Mouse (Mus musculus): Measurements from ENCODE around the gene Ankrd34a. TPM values are rescaled to one million over a fixed set of nuclear protein-coding genes. Genes with fewer than 3 reads are reported as not detected.
"Not testable (repeated sequence)": the region's sequence is repeated elsewhere in the genome, so short reads cannot be mapped to it uniquely, and the experiment has no call there.

Gene Ankrd34a
- total RNA-seq, 2 experiments from 2014 or later = 66.8 to 70.3 TPM

DNA sequence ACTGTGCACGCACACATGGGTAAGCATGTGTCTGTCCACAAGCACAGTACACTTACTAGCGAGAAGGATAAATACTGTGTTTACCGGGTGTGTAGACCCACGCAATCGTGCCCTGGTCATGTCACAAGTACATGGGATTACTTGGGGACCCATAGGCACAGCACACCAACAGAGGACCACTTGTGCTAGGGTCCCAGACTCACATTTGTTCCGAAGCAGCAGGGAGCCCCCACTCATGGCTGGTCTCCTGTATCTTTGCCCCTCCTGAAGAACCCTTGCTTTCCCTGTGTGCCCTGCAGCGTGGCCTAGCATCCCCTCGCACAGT is 2.6 kb downstream of the Ankrd34a start:
- intact Hi-C loops (cut with DNase I) = loop anchor here (5.0 kb wide), 1 partner anchor 322 kb away; no protein-coding TSS in a partner anchor
- DNase-seq (ENCODE audit: extremely low spot score in 1 of 2, low spot score in 2 of 2) = no peak
- no peak for TF ChIP-seq CTCF (IDR thresholded peaks at IDR 0.05)
- peak overlapping the region; percentile 77 for H3K4me3 ChIP-seq
- peak overlapping the region; percentile 96 for H3K27ac ChIP-seq

DNA sequence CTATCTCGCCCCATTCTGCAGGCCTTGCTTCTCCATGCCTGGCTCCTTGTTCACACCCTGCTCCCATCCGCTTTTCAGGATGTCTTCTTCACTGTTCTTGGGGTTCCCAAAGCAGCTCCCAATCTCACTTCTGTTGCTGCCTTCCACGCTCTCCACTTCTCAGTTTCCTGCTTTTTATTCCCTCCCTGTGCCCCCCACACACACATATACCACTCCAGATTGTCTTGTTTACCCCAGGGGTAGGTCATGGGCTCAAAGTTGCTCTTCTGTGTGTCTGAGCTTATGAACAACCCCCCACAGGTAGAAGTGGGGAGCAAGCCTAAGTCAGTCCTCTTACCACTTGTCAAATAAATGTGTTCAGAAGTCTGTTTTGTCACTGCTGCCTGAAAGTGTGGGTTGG is 3.0 kb downstream of the Ankrd34a start:
- Histone ChIP-seq H3K27ac (peak overlapping the region; percentile 96; the same call in 1 of the 2 replicates), H3K4me3 (peak overlapping the region; percentile 77)
- TF ChIP-seq CTCF (IDR thresholded peaks at IDR 0.05) = no peak
- intact Hi-C loops (cut with DNase I) = loop anchor here (5.0 kb wide), 1 partner anchor 322 kb away; no protein-coding TSS in a partner anchor
- DNase-seq (ENCODE audit: extremely low spot score in 1 of 2, low spot score in 2 of 2) = no peak

- peak; percentile 89 to 93 for DNase-seq (ENCODE audit: extremely low spot score in 1 of 2, low spot score in 2 of 2)
- H3K4me3 ChIP-seq = peak within 1 kb of the TSS; percentile 75
- intact Hi-C loops (cut with DNase I) = no loop called here
- TF ChIP-seq CTCF (IDR thresholded peaks at IDR 0.05) = no peak
- peak within 1 kb of the TSS; percentile 85 for H3K27ac ChIP-seq
These were observed 4.3 kb downstream of the Ankrd34a start, which contains the start of gene Lix1l for GRCm38 (mm10) chr3:96600639-96601250. Gene Lix1l, plus strand, starts transcription at chr3:96601149.

DNA sequence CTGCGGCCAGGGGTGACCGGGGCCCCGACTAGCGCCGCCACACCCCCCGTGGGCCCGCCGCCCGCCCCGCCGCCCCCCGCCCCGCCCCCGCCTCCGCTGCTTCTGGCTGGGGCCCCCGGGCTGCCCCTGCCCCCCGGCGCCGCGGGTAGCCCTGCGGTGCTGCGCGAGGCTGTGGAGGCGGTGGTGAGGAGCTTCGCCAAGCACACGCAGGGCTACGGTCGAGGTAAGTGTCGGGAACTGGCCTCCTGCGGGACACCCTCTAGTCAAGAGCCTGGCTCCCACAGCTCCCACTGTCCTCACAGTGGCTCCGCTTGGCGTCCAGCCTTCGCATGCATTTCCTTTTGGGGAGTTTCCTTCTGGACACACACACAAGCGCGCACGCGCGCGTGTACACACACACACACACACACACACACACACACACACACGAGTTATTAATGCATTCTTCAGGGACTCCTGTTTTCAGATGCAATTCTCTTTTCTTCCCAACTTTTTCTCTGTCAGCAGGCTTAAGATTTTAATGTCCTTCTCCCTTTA is 4.9 kb downstream of the Ankrd34a start:
- intact Hi-C loops (cut with DNase I) = no loop called here
- Histone ChIP-seq H3K27ac (peak overlapping the region; percentile 85), H3K4me3 (peak overlapping the region; percentile 75)
- peak; percentile 61 to 64 for DNase-seq (ENCODE audit: extremely low spot score in 1 of 2, low spot score in 2 of 2)
- no peak for TF ChIP-seq CTCF (IDR thresholded peaks at IDR 0.05)

GRCm38 (mm10) chr3:96601941-96602703 is 5.7 kb downstream of the Ankrd34a start:
- Histone ChIP-seq H3K4me3 (peak overlapping the region; percentile 75), H3K27ac (peak overlapping the region; percentile 85)
- TF ChIP-seq CTCF (IDR thresholded peaks at IDR 0.05) = no peak
- peak in 1 of 2 experiments; percentile 24 for DNase-seq (ENCODE audit: extremely low spot score in 1 of 2, low spot score in 2 of 2)
- intact Hi-C loops (cut with DNase I) = loop anchor here (2.0 kb wide), 1 partner anchor 27 kb away; the partner anchor contains the start of gene Rbm8a

DNA sequence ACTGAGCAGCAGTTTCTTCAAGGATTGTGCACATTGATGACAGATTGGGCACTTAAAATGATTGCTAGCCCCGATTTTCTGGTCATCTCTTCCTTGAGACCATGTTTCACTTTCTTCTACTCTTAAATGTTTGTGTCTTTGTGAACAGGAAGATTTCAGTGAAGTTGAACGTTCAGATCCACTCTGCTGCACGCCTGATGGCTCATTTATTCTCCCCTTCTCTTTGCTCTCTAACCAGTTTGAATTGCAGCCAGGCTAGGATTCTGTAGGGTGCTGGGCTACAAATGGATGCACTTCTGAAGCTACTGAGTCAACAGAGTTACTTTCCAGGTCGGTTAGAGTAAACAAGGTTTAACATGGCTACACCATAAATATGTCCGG is 6.3 kb downstream of the Ankrd34a start:
- H3K27ac ChIP-seq = peak overlapping the region; percentile 85; the same call in 1 of the 2 replicates

DNA sequence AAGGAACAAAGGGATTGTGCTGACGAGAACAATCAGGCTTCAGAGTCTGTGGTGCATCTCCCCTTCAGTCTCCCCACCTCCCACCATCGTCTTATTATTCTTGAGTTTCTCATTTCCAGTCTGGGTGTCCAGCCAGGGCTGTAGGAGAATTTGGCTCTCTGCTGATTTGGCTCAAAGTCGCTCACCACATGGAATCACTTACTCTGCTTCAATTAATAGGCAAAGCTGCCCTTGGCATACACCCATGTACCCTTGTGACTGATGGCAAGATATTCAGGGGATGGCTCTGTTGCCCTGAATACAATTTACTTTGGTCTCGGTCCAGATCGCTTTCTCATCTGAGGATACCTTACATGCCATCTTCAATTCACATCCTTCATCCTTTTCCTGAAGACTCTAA is 6.9 kb downstream of the Ankrd34a start:
- Histone ChIP-seq H3K4me3 (peak overlapping the region; percentile 75; the same call in 1 of the 2 replicates), H3K27ac (no peak overlapping the region)
- no peak for TF ChIP-seq CTCF (IDR thresholded peaks at IDR 0.05)
- DNase-seq (ENCODE audit: extremely low spot score in 1 of 2, low spot score in 2 of 2) = no peak
- intact Hi-C loops (cut with DNase I) = loop anchor here (2.0 kb wide), 1 partner anchor 25 kb away; the partner anchor contains the start of gene Rbm8a

More for the DNA sequence above, 6.3 kb downstream of the Ankrd34a start:
- TF ChIP-seq CTCF (IDR thresholded peaks at IDR 0.05) = no peak
- H3K4me3 ChIP-seq = peak overlapping the region; percentile 75
- no peak for DNase-seq (ENCODE audit: extremely low spot score in 1 of 2, low spot score in 2 of 2)
- intact Hi-C loops (cut with DNase I) = loop anchor here (2.0 kb wide), 1 partner anchor 26 kb away; the partner anchor contains the start of gene Rbm8a

GRCm38 (mm10) chr3:96606007-96606406 is 9.6 kb downstream of the Ankrd34a start:
- H3K27ac ChIP-seq; H3K4me3 ChIP-seq; DNase-seq (ENCODE audit: extremely low spot score in 1 of 2, low spot score in 2 of 2); intact Hi-C loops (cut with DNase I): not testable (repeated sequence)

- no peak overlapping the region for H3K27ac ChIP-seq
- H3K4me3 ChIP-seq = no peak overlapping the region
- intact Hi-C loops (cut with DNase I) = no loop called here
- no peak for DNase-seq (ENCODE audit: extremely low spot score in 1 of 2, low spot score in 2 of 2)
- TF ChIP-seq CTCF (IDR thresholded peaks at IDR 0.05) = no peak
These were observed 10.2 kb downstream of the Ankrd34a start for GRCm38 (mm10) chr3:96606618-96607017.

DNA sequence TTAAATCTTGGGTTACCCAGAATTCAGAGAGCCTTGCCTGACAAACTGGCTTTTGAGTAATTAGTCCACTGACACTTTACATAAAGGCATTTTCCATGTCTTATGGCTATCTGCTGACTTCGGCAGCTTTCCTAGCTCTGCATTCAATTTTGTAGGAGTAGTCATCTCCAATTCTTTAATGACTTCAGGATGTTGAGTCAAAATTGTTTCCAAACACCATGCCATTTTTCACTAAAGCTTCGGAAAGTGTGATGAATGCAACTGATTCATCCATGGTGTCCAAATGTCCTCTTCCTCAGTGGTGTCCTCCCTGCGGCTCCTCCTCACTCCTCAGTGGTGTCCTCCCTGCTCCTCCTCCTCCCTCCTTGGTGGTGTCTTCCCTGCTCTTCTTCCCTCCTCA is 21.5 kb downstream of the Ankrd34a start:
- no peak overlapping the region for H3K27ac ChIP-seq
- DNase-seq (ENCODE audit: extremely low spot score in 1 of 2, low spot score in 2 of 2) = no peak
- TF ChIP-seq CTCF (IDR thresholded peaks at IDR 0.05) = no peak
- H3K4me3 ChIP-seq = no peak overlapping the region
- intact Hi-C loops (cut with DNase I) = no loop called here

DNA sequence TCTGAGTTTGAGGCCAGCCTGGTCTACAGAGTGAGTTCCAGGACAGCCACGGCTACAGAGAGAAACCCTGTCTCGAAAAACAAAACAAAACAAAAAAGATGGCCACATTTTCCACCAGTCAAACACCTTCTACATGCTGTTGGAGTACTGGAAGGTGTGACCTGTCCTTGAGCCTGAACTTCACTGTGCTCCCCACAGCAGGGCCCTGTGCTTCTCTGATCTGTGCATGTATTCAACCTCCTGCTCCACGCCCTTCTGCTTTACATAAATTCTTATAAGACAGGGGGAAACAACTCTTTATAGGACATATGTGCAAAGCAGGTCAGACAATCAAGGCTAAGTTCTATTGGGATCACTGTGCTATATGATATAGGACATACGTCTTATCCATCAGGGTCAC is 26.8 kb downstream of the Ankrd34a start:
- H3K4me3 ChIP-seq = no peak overlapping the region
- DNase-seq (ENCODE audit: extremely low spot score in 1 of 2, low spot score in 2 of 2) = no peak
- TF ChIP-seq CTCF (IDR thresholded peaks at IDR 0.05) = no peak
- H3K27ac ChIP-seq = no peak overlapping the region
- intact Hi-C loops (cut with DNase I) = no loop called here
